Mouse (Mus musculus) heart, adult 2 months (tissue): Measurements from ENCODE around the gene Pcbd2. TPM values are rescaled to one million over a fixed set of nuclear protein-coding genes. Genes with fewer than 3 reads are reported as not detected.

Source experiments
- DNase-seq, 2 experiments: peaks; one replicate each; pipeline ENCODE4 v3.0.0; 2021
- H3K27ac ChIP-seq: fragments of 200-600 bp; 2 replicates; pipeline ENCODE4 v1.8.1; 2022
- H3K27me3 ChIP-seq: fragments of 200-500 bp; 2 replicates; pipeline ENCODE4 v1.6.1; 2012; ENCODE audit warnings: mild to moderate bottlenecking, low read length, inconsistent platforms, mixed read lengths; ENCODE audit not compliant: control insufficient read depth, insufficient read depth
- H3K36me3 ChIP-seq: fragments of 200-500 bp; 2 replicates; pipeline ENCODE4 v1.6.1; 2012; ENCODE audit warnings: low read length, inconsistent platforms; ENCODE audit not compliant: control insufficient read depth, insufficient read depth
- H3K4me1 ChIP-seq: fragments of 200-500 bp; 2 replicates; pipeline ENCODE4 v1.6.1; 2011; ENCODE audit warnings: low read length; ENCODE audit not compliant: control insufficient read depth, insufficient read depth
- H3K4me3 ChIP-seq: fragments of 200-600 bp; 2 replicates; pipeline ENCODE4 v1.8.1; 2022
- H3K79me2 ChIP-seq: fragments of 200-500 bp; replicated peaks from 2 replicates; pipeline ENCODE4 v1.6.1; 2012; ENCODE audit warnings: mild to moderate bottlenecking, inconsistent platforms, low read length, moderate library complexity, mixed read lengths; ENCODE audit not compliant: control insufficient read depth, insufficient read depth
- H3K9ac ChIP-seq: fragments of 200-500 bp; 2 replicates; pipeline ENCODE4 v1.6.1; 2012; ENCODE audit warnings: low read depth, mild to moderate bottlenecking, control low read depth, inconsistent platforms, low read length, mixed read lengths
- CTCF ChIP-seq: fragments of 200-600 bp; IDR thresholded peaks from 2 replicates; pipeline ENCODE4 v1.8.1; 2022; ENCODE audit warnings: antibody characterized with exemption, mild to moderate bottlenecking, moderate library complexity
- EP300 ChIP-seq: fragments of 200-500 bp; IDR thresholded peaks from 2 replicates; pipeline ENCODE4 v1.6.1; 2011; ENCODE audit warnings: low read depth, low read length, control low read depth; ENCODE audit not compliant: insufficient read depth
- POLR2A ChIP-seq: fragments of 200-500 bp; IDR thresholded peaks from 2 replicates; pipeline ENCODE4 v1.6.1; 2011; ENCODE audit warnings: mild to moderate bottlenecking, low read depth, low read length, control low read depth; ENCODE audit not compliant: insufficient read depth
- WGBS: fragments of 180-500 bp; shearing (Covaris S2); methylation state at CpG from one replicate; pipeline ENCODE4 v1.1.7; 2018; 5-methylcytosine and 5-hydroxymethylcytosine counted together
- intact Hi-C: fragments of 180-260 bp; cut with DNase I; formaldehyde crosslinking; loops from one replicate; pipeline ENCODE4 v1.15.1; 2025
- polyA plus RNA-seq: library from polyadenylated mRNA; depleted of rRNA; stranded (reverse); fragments of >200 nt; gene quantifications from 2 replicates; pipeline ENCODE4 v1.2.3, GENCODE M21; 2012
- total RNA-seq, 2 experiments: library from RNA; stranded (reverse); gene quantifications; 2 replicates each; pipeline ENCODE4 v1.2.3; 2021

Pcbd2 gene
- total and polyA plus RNA-seq, 3 experiments: 34.6 to 47.6 (median 46.7) TPM

GRCm38 (mm10) chr13:55784268-55784667 is 57.1 kb downstream of the Pcbd2 start, which contains the start of gene Catsper3:
Gene Catsper3, plus strand, starts transcription at chr13:55784568.
- Histone ChIP-seq H3K27me3 (no peaks in the 10 kb centered on the region), H3K4me1 (no peaks in the 10 kb centered on the region), H3K36me3 (no peaks in the 10 kb centered on the region), H3K9ac (no peak within 1 kb of the TSS), H3K79me2 (no peaks in the 10 kb centered on the region), H3K27ac (no peak within 1 kb of the TSS), H3K4me3 (no peak within 1 kb of the TSS)
- WGBS: 80% methylated on average over 3 of the region's 3 CpGs
- DNase-seq: no peak
- intact Hi-C loops: no loop called here
- TF ChIP-seq EP300 (no peak), POLR2A (no peak), CTCF (no peak)

GRCm38 (mm10) chr13:55786120-55786519 is 59.0 kb downstream of the Pcbd2 start:
- Histone ChIP-seq H3K27ac (no peak overlapping the region), H3K79me2 (no peaks in the 10 kb centered on the region), H3K27me3 (0 out of 2 replicates have a peak, but pooled peaks cover under 1% of the 10 kb centered on the region), H3K4me3 (no peak overlapping the region), H3K36me3 (no peaks in the 10 kb centered on the region), H3K4me1 (no peaks in the 10 kb centered on the region), H3K9ac (no peak overlapping the region)
- intact Hi-C loops: no loop called here
- TF ChIP-seq EP300: no peak
- no peak for TF ChIP-seq POLR2A
- TF ChIP-seq CTCF: no peak
- DNase-seq: no peak
- 36% methylated on average over 11 of the region's 11 CpGs for WGBS

DNA sequence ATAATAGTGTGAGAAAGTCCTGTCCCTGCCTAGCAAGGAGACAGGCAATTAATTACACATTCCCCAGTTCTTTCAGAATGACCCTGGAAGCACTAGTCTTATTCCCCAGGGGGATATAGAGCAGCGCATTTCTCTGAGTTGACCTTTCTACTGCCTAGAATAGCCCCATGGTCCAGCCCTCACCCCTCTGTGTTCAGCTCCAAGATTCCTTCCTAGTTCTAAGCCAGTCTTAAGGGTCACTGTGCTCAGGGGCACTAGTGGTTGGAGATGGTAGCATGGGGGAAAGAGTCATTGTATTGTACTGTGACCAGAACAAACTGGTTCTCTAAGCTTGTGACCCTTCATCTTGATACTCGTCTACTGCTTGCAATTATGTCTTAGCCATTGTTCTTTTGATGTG is 74.1 kb downstream of the Pcbd2 start:
- Histone ChIP-seq H3K27me3 (no peaks in the 10 kb centered on the region), H3K4me1 (no peaks in the 10 kb centered on the region), H3K9ac (no peak overlapping the region), H3K36me3 (no peaks in the 10 kb centered on the region), H3K4me3 (no peak overlapping the region), H3K27ac (no peak overlapping the region), H3K79me2 (no peaks in the 10 kb centered on the region)
- DNase-seq: no peak
- 69% methylated on average over 2 of the region's 2 CpGs for WGBS
- intact Hi-C loops: no loop called here
- no peak for TF ChIP-seq CTCF
- TF ChIP-seq POLR2A: no peak
- no peak for TF ChIP-seq EP300

DNA sequence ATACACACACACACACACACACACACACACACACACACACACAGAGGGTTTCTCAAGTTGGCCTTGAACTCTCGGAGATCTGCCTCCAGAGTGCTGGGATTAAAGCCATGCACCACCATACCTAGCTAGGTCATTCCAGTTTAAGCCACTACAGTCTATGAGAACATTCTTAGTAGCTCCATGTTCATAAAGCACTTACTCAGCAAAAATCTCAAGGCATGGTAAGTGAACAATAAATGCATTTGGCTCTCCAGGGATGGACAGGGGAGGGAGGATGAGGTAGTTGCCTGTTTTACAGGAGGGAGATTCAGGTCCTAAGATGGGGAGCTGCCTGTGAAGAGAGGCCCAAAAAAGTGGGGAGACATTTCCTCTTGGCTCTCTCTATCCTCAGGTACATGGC is 76.8 kb downstream of the Pcbd2 start:
- TF ChIP-seq POLR2A: no peak
- TF ChIP-seq CTCF: no peak
- no peak for TF ChIP-seq EP300
- no peak overlapping the region for H3K27ac ChIP-seq
- H3K36me3 ChIP-seq: no peaks in the 10 kb centered on the region
- no peaks in the 10 kb centered on the region for H3K79me2 ChIP-seq
- H3K4me3 ChIP-seq: no peak overlapping the region
- intact Hi-C loops: no loop called here
- no peaks in the 10 kb centered on the region for H3K4me1 ChIP-seq
- 89% methylated on average over 1 of the region's 1 CpGs for WGBS
- no peak overlapping the region for H3K9ac ChIP-seq
- no peak for DNase-seq
- no peaks in the 10 kb centered on the region for H3K27me3 ChIP-seq

GRCm38 (mm10) chr13:55809041-55809623 is 82.0 kb downstream of the Pcbd2 start:
- TF ChIP-seq EP300 (no peak), CTCF (no peak), POLR2A (no peak)
- H3K79me2 ChIP-seq: no peaks in the 10 kb centered on the region
- H3K4me1 ChIP-seq: no peaks in the 10 kb centered on the region
- H3K27me3 ChIP-seq: no peaks in the 10 kb centered on the region
- no peak for DNase-seq
- H3K4me3 ChIP-seq: no peak overlapping the region
- H3K27ac ChIP-seq: no peak overlapping the region
- 71% methylated on average over 7 of the region's 7 CpGs for WGBS
- intact Hi-C loops: no loop called here
- no peak overlapping the region for H3K9ac ChIP-seq
- H3K36me3 ChIP-seq: no peaks in the 10 kb centered on the region

DNA sequence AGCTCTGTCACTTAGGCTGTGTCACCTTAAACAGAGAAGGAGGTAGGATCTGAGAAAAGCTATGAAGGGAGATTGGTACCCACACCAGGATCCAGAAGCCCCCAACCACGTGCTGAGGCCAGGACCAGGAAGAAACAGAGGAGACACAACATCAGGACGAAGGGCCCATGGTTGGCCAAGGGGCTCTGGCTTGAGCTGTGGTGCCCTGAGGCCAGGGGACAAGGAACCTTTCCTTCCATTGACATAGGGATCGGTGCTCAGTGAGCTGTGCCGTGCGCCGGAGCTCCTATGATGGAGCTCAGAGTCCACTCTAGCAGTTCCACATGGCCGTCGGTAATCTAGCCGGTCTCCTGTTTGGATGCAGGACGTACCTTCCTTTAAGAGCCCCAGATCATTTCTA is 82.5 kb downstream of the Pcbd2 start:
- no peak for TF ChIP-seq POLR2A
- TF ChIP-seq CTCF: no peak
- H3K4me3 ChIP-seq: no peak overlapping the region
- intact Hi-C loops: no loop called here
- no peaks in the 10 kb centered on the region for H3K79me2 ChIP-seq
- no peaks in the 10 kb centered on the region for H3K27me3 ChIP-seq
- H3K9ac ChIP-seq: no peak overlapping the region
- H3K27ac ChIP-seq: no peak overlapping the region
- no peaks in the 10 kb centered on the region for H3K4me1 ChIP-seq
- WGBS: 91% methylated on average over 10 of the region's 10 CpGs
- no peaks in the 10 kb centered on the region for H3K36me3 ChIP-seq
- no peak for DNase-seq
